Mouse (Mus musculus) midbrain, postnatal 0 days (tissue): ENCODE data around the gene Gch1. TPM values are rescaled to one million over a fixed set of nuclear protein-coding genes. Genes with fewer than 3 reads are reported as not detected.

Experiments used
- ATAC-seq: fragments of 200-750 bp; cut with Nextera tagmentation; 2 replicates; pipeline ENCODE4 v1.8.0; 2017; ENCODE audit warnings: moderate number of reproducible peaks, mild to moderate bottlenecking, moderate TSS enrichment, moderate library complexity; ENCODE audit not compliant: low FRiP score
- DNase-seq: peaks from one replicate; pipeline ENCODE4 v3.0.0-alpha.2; 2015; ENCODE audit warnings: low spot score
- H3K27ac ChIP-seq: fragments of 300-500 bp; sonication (generic); 2 replicates; pipeline ENCODE4 v1.5.1; 2014; ENCODE audit warnings: low read depth, mild to moderate bottlenecking, low read length, mixed read lengths
- H3K27me3 ChIP-seq: fragments of 300-500 bp; sonication (generic); 2 replicates; pipeline ENCODE4 v1.6.1; 2014; ENCODE audit warnings: low read length, control low read depth, mixed read lengths; ENCODE audit not compliant: insufficient read depth
- H3K36me3 ChIP-seq: fragments of 300-500 bp; sonication (generic); 2 replicates; pipeline ENCODE4 v1.6.1; 2014; ENCODE audit warnings: low read length, control low read depth, mixed read lengths; ENCODE audit not compliant: insufficient read depth
- H3K4me1 ChIP-seq: fragments of 300-500 bp; sonication (generic); 2 replicates; pipeline ENCODE4 v1.6.1; 2014; ENCODE audit warnings: mild to moderate bottlenecking, control low read depth, antibody characterized with exemption, low read length, mixed read lengths; ENCODE audit not compliant: insufficient read depth
- H3K4me2 ChIP-seq: fragments of 300-500 bp; sonication (generic); 2 replicates; pipeline ENCODE4 v1.6.1; 2014; ENCODE audit warnings: low read depth, mild to moderate bottlenecking, low read length, mixed read lengths; ENCODE audit not compliant: poor library complexity, severe bottlenecking
- H3K4me3 ChIP-seq: fragments of 300-500 bp; sonication (generic); 2 replicates; pipeline ENCODE4 v1.5.1; 2014; ENCODE audit warnings: low read depth, mild to moderate bottlenecking, low read length, moderate library complexity
- H3K9ac ChIP-seq: fragments of 300-500 bp; sonication (generic); replicated peaks from 2 replicates; pipeline ENCODE4 v1.6.1; 2014; ENCODE audit warnings: mild to moderate bottlenecking, low read length, moderate library complexity, mixed read lengths; ENCODE audit not compliant: poor library complexity, severe bottlenecking
- H3K9me3 ChIP-seq: fragments of 300-500 bp; sonication (generic); 2 replicates; pipeline ENCODE4 v1.6.1; 2016; ENCODE audit warnings: low read length, control low read depth
- CTCF ChIP-seq: IDR thresholded peaks from 2 replicates; pipeline ENCODE4 v1.5.1; 2016; ENCODE audit warnings: antibody characterized with exemption, mild to moderate bottlenecking
- WGBS: fragments of 180-500 bp; shearing (Covaris S2); extraction: QIAGEN DNeasy Blood & Tissue Kit; methylation state at CpG from one replicate; pipeline ENCODE4 v1.1.7; 2014; 5-methylcytosine and 5-hydroxymethylcytosine counted together
- polyA plus RNA-seq: library from polyadenylated mRNA; unstranded; fragments of >200 nt; fragmentation: Nextera tagmentation; extraction: Ambion mirVana; gene quantifications from 2 replicates; pipeline ENCODE4 v1.2.1, GENCODE M21; 2015
- total RNA-seq: library from RNA; depleted of rRNA; stranded (reverse); fragments of >200 nt; gene quantifications from 2 replicates; pipeline ENCODE4 v1.2.3, GENCODE M21; 2014

The Gch1 gene
- total and polyA plus RNA-seq, 2 experiments from 2014 or later: 5.3 to 8.8 TPM

GRCm38 (mm10) chr14:47161921-47162427 lies 27.2 kb downstream of the Gch1 start:
- no peak overlapping the region for H3K9ac ChIP-seq
- H3K27ac ChIP-seq: no peak overlapping the region
- no peaks in the 10 kb centered on the region for H3K36me3 ChIP-seq
- no peak overlapping the region for H3K4me3 ChIP-seq
- H3K4me1 ChIP-seq: no peaks in the 10 kb centered on the region
- ATAC-seq (no peak), DNase-seq (no peak)
- no peaks in the 10 kb centered on the region for H3K9me3 ChIP-seq
- WGBS: 66% methylated on average over 4 of the region's 5 CpGs
- TF ChIP-seq CTCF: no peak
- no peak overlapping the region for H3K4me2 ChIP-seq
- no peaks in the 10 kb centered on the region for H3K27me3 ChIP-seq

GRCm38 (mm10) chr14:47160051-47160640 lies 29.1 kb downstream of the Gch1 start:
- Histone ChIP-seq H3K4me1 (no peaks in the 10 kb centered on the region), H3K9ac (no peak overlapping the region), H3K9me3 (no peaks in the 10 kb centered on the region), H3K27ac (no peak overlapping the region), H3K36me3 (no peaks in the 10 kb centered on the region), H3K4me2 (no peak overlapping the region), H3K4me3 (no peak overlapping the region), H3K27me3 (no peaks in the 10 kb centered on the region)
- 80% methylated on average over 2 of the region's 2 CpGs for WGBS
- no peak for DNase-seq
- TF ChIP-seq CTCF: no peak
- ATAC-seq: no peak

GRCm38 (mm10) chr14:47154303-47154702 lies 34.9 kb downstream of the Gch1 start:
- Histone ChIP-seq H3K9me3 (no peaks in the 10 kb centered on the region), H3K27ac (no peak overlapping the region), H3K4me1 (no peaks in the 10 kb centered on the region), H3K27me3 (no peaks in the 10 kb centered on the region), H3K4me2 (no peak overlapping the region), H3K36me3 (no peaks in the 10 kb centered on the region), H3K4me3 (no peak overlapping the region), H3K9ac (no peak overlapping the region)
- ATAC-seq: no peak
- WGBS: 91% methylated on average over 3 of the region's 3 CpGs
- TF ChIP-seq CTCF: no peak
- DNase-seq: no peak

- Histone ChIP-seq H3K4me1 (no peaks in the 10 kb centered on the region), H3K4me3 (no peak overlapping the region), H3K27me3 (no peaks in the 10 kb centered on the region), H3K27ac (no peak overlapping the region), H3K9ac (no peak overlapping the region), H3K36me3 (no peaks in the 10 kb centered on the region), H3K4me2 (no peak overlapping the region), H3K9me3 (no peaks in the 10 kb centered on the region)
- DNase-seq (no peak), ATAC-seq (no peak)
- WGBS: 93% methylated on average over 6 of the region's 6 CpGs
- no peak for TF ChIP-seq CTCF
Measured at GRCm38 (mm10) chr14:47151306-47151705, 37.9 kb downstream of the Gch1 start.

GRCm38 (mm10) chr14:47144326-47144725 lies 44.9 kb downstream of the Gch1 start:
- no peak overlapping the region for H3K27ac ChIP-seq
- ATAC-seq (no peak), DNase-seq (no peak)
- no peak for TF ChIP-seq CTCF
- H3K4me2 ChIP-seq: no peak overlapping the region
- no peaks in the 10 kb centered on the region for H3K36me3 ChIP-seq
- H3K9me3 ChIP-seq: no peaks in the 10 kb centered on the region
- H3K4me1 ChIP-seq: no peaks in the 10 kb centered on the region
- no peak overlapping the region for H3K4me3 ChIP-seq
- no peak overlapping the region for H3K9ac ChIP-seq
- no peaks in the 10 kb centered on the region for H3K27me3 ChIP-seq
- over 99% methylated on average over 5 of the region's 5 CpGs for WGBS

GRCm38 (mm10) chr14:47138853-47139252 lies 50.4 kb downstream of the Gch1 start:
- Histone ChIP-seq H3K9me3 (no peaks in the 10 kb centered on the region), H3K9ac (no peak overlapping the region), H3K36me3 (no peaks in the 10 kb centered on the region), H3K4me3 (no peak overlapping the region), H3K27me3 (no peaks in the 10 kb centered on the region), H3K27ac (no peak overlapping the region), H3K4me2 (no peak overlapping the region), H3K4me1 (no peaks in the 10 kb centered on the region)
- TF ChIP-seq CTCF: no peak
- DNase-seq (no peak), ATAC-seq (no peak)
- WGBS: 80% methylated on average over 3 of the region's 3 CpGs
